Mouse (Mus musculus): ENCODE results near the gene Kcnj11.

The Kcnj11 gene

GRCm38 (mm10) chr7:46049981-46050380 is 50.6 kb downstream of the Kcnj11 start:
- no peak for DNase-seq (ENCODE audit: low read depth, low spot score)

- no peak for DNase-seq (ENCODE audit: low read depth, low spot score)
Measured at GRCm38 (mm10) chr7:46047873-46048562, 52.5 kb downstream of the Kcnj11 start.

- DNase-seq (ENCODE audit: low read depth, low spot score): no peak
Measured at GRCm38 (mm10) chr7:46045882-46046281, 54.7 kb downstream of the Kcnj11 start.

GRCm38 (mm10) chr7:46044106-46044505 is 56.5 kb downstream of the Kcnj11 start:
- DNase-seq (ENCODE audit: low read depth, low spot score): no peak

Measured in brain, embryonic 18.5 days (tissue).